Mouse (Mus musculus): ENCODE measurements at regions not wholly inside any gene's neighbourhood (a gene's known extent, or its start where the extent isn't known, plus 50 kb on each side); places are given as distances from the start of the nearest gene placed in this dataset.
"Not testable (repeated sequence)": the region's sequence is repeated elsewhere in the genome, so short reads cannot be mapped to it uniquely, and the experiment has no call there.

GRCm38 (mm10) chr14:46578051-46579000 is 182.0 kb upstream of the Cdkn3 start:
- Histone ChIP-seq H3K9ac (no peak overlapping the region), H3K9me3 (no peaks in the 10 kb centered on the region), H3K36me3 (no peaks in the 10 kb centered on the region), H3K4me2 (replicated peaks) (no peak overlapping the region), H3K27me3 (no peaks in the 10 kb centered on the region), H3K4me1 (peaks cover 13% of the 10 kb centered on the region), H3K27ac (no peak overlapping the region), H3K4me3 (no peak overlapping the region)
- WGBS = 57% methylated on average over 13 of the region's 13 CpGs
- ATAC-seq (ENCODE audit: insufficient number of reproducible peaks, insufficient read depth, low FRiP score, low TSS enrichment) = no peak

- Histone ChIP-seq H3K4me3 (no peak overlapping the region), H3K4me2 (replicated peaks) (no peak overlapping the region), H3K9me3 (no peaks in the 10 kb centered on the region), H3K27ac (no peak overlapping the region), H3K36me3 (no peaks in the 10 kb centered on the region), H3K9ac (no peak overlapping the region), H3K27me3 (no peaks in the 10 kb centered on the region), H3K4me1 (peaks cover 13% of the 10 kb centered on the region)
- ATAC-seq (ENCODE audit: insufficient number of reproducible peaks, insufficient read depth, low FRiP score, low TSS enrichment) = no peak
- 44% methylated on average over 4 of the region's 4 CpGs for WGBS
These were observed 184.5 kb upstream of the Cdkn3 start for GRCm38 (mm10) chr14:46575889-46576288.

GRCm38 (mm10) chr14:46575414-46575813 is 184.9 kb upstream of the Cdkn3 start:
- no peak overlapping the region for H3K4me3 ChIP-seq
- no peaks in the 10 kb centered on the region for H3K9me3 ChIP-seq
- peaks cover 13% of the 10 kb centered on the region for H3K4me1 ChIP-seq
- no peak overlapping the region for H3K9ac ChIP-seq
- no peaks in the 10 kb centered on the region for H3K36me3 ChIP-seq
- H3K4me2 ChIP-seq (replicated peaks) = no peak overlapping the region
- WGBS = 20% methylated on average over 3 of the region's 3 CpGs
- no peaks in the 10 kb centered on the region for H3K27me3 ChIP-seq
- no peak for ATAC-seq (ENCODE audit: insufficient number of reproducible peaks, insufficient read depth, low FRiP score, low TSS enrichment)
- H3K27ac ChIP-seq = no peak overlapping the region

GRCm38 (mm10) chr14:46573401-46573800 is 182.9 kb upstream of the Bmp4 start:
- H3K4me1 ChIP-seq = peaks cover 15% of the 10 kb centered on the region
- H3K4me3 ChIP-seq = no peak overlapping the region
- no peaks in the 10 kb centered on the region for H3K9me3 ChIP-seq
- no peak for ATAC-seq (ENCODE audit: insufficient number of reproducible peaks, insufficient read depth, low FRiP score, low TSS enrichment)
- H3K4me2 ChIP-seq (replicated peaks) = no peak overlapping the region
- H3K36me3 ChIP-seq = no peaks in the 10 kb centered on the region
- no peak overlapping the region for H3K27ac ChIP-seq
- no peaks in the 10 kb centered on the region for H3K27me3 ChIP-seq
- no peak overlapping the region for H3K9ac ChIP-seq
- WGBS = 70% methylated on average over 6 of the region's 6 CpGs

- not testable (repeated sequence) for H3K36me3 ChIP-seq; H3K4me3 ChIP-seq; H3K9ac ChIP-seq; ATAC-seq (ENCODE audit: insufficient number of reproducible peaks, insufficient read depth, low FRiP score, low TSS enrichment); H3K27me3 ChIP-seq; H3K27ac ChIP-seq; H3K4me2 ChIP-seq (replicated peaks); H3K9me3 ChIP-seq
- H3K4me1 ChIP-seq = peaks cover 13% of the 10 kb centered on the region
- 80% methylated on average over 2 of the region's 2 CpGs for WGBS
These were observed 182.5 kb upstream of the Bmp4 start for GRCm38 (mm10) chr14:46572972-46573371.

GRCm38 (mm10) chr14:46571841-46572240 is 181.4 kb upstream of the Bmp4 start:
- H3K4me3 ChIP-seq = no peak overlapping the region
- no peak overlapping the region for H3K4me2 ChIP-seq (replicated peaks)
- WGBS = 64% methylated on average over 1 of the region's 1 CpGs
- H3K9ac ChIP-seq = no peak overlapping the region
- peaks cover 18% of the 10 kb centered on the region for H3K4me1 ChIP-seq
- H3K27me3 ChIP-seq = peaks cover 5% of the 10 kb centered on the region; the same call in 1 of the 2 replicates
- no peaks in the 10 kb centered on the region for H3K36me3 ChIP-seq
- H3K27ac ChIP-seq = no peak overlapping the region
- H3K9me3 ChIP-seq = no peaks in the 10 kb centered on the region
- ATAC-seq (ENCODE audit: insufficient number of reproducible peaks, insufficient read depth, low FRiP score, low TSS enrichment) = no peak

DNA sequence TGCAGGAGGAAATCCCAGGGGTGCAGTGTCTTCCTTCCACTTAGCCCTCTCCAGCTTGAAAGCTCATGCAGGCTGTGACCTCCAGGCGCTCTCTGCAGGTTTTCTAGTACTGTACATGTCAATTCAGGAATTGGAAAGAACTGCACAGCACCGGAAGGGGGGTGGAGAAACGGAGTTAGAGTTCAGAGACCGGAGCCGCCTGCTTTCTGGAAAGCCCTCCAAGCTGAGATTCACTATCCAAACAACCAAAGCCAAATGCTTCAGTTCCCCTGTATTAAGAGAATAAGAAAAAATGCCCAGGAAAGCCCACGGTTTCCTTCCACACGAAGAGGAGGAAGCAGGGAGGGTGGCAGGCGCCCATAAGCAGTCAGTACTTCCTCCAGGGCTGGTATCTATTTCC is 178.8 kb upstream of the Bmp4 start:
- no peak overlapping the region for H3K4me2 ChIP-seq (replicated peaks)
- peaks cover 13% of the 10 kb centered on the region; the same call in 1 of the 2 replicates for H3K4me1 ChIP-seq
- H3K36me3 ChIP-seq = no peaks in the 10 kb centered on the region
- no peak overlapping the region for H3K27ac ChIP-seq
- no peak for ATAC-seq (ENCODE audit: insufficient number of reproducible peaks, insufficient read depth, low FRiP score, low TSS enrichment)
- no peaks in the 10 kb centered on the region for H3K9me3 ChIP-seq
- 53% methylated on average over 8 of the region's 8 CpGs for WGBS
- H3K4me3 ChIP-seq = no peak overlapping the region
- H3K27me3 ChIP-seq = peaks cover 5% of the 10 kb centered on the region; the same call in 1 of the 2 replicates
- H3K9ac ChIP-seq = no peak overlapping the region

DNA sequence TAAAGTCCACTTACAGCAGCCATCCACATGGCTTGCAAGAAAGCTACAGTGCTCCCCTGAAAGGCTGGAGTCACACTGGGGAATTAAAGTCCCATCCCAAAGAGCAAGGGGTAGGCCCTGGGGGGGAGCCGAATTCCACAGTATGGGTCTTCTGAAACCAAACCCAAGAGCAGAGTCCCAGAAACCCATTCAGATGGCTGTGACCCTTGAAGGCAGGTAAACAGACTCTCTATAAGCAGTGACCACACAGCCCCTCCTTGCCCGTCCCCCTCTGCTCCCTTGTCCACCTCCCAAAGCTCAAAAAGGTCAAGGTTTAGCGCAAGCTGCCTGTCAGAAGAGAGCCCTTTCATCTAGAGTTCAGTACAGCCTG is 176.9 kb upstream of the Bmp4 start:
- no peak overlapping the region for H3K9ac ChIP-seq
- no peak overlapping the region for H3K4me3 ChIP-seq
- H3K27me3 ChIP-seq = peaks cover 10% of the 10 kb centered on the region; the same call in 1 of the 2 replicates
- no peaks in the 10 kb centered on the region for H3K9me3 ChIP-seq
- ATAC-seq (ENCODE audit: insufficient number of reproducible peaks, insufficient read depth, low FRiP score, low TSS enrichment) = no peak
- H3K4me2 ChIP-seq (replicated peaks) = no peak overlapping the region
- peaks cover 13% of the 10 kb centered on the region; the same call in 1 of the 2 replicates for H3K4me1 ChIP-seq
- no peaks in the 10 kb centered on the region for H3K36me3 ChIP-seq
- WGBS = 41% methylated on average over 3 of the region's 3 CpGs
- no peak overlapping the region for H3K27ac ChIP-seq

DNA sequence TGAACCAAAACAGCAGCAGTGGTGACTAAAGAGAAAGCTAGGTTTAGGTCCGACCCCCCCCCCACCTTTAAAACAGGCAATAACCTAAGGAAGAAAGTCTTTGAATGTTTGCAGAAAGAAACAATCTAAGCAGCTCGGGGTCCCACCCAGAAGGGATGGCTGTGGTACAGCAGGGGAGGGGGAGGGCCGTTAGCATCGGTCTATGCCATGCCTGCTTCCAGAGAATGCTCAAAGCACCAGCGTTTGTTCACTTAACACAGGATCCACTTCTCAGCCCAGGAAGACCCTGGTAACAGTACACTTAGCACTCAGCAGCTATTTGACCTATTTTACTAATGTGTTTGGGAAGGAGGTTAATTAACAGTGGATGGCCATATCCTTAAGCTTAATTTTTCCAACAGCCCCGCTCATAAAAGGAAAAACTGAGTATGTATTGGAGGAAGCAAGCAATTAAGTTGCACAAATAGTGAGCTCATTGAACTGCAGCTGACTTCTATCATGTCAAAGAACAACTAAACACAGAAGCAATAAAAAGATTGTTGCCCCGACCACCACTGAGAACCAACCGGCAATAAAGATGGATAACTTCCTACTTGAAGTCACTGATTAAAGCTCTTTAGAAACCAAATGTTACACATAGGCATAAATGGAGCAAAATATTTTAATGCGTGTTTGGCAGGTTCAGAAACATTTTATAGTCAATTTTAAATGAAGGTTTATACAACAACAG is 176.4 kb upstream of the Bmp4 start:
- Histone ChIP-seq H3K4me2 (replicated peaks) (no peak overlapping the region), H3K4me1 (peaks cover 13% of the 10 kb centered on the region; the same call in 1 of the 2 replicates), H3K36me3 (no peaks in the 10 kb centered on the region), H3K9ac (no peak overlapping the region), H3K9me3 (no peaks in the 10 kb centered on the region), H3K27me3 (peaks cover 10% of the 10 kb centered on the region; the same call in 1 of the 2 replicates), H3K4me3 (no peak overlapping the region), H3K27ac (no peak overlapping the region)
- no peak for ATAC-seq (ENCODE audit: insufficient number of reproducible peaks, insufficient read depth, low FRiP score, low TSS enrichment)
- WGBS = 40% methylated on average over 9 of the region's 9 CpGs

GRCm38 (mm10) chr14:46564998-46565397 is 174.5 kb upstream of the Bmp4 start:
- Histone ChIP-seq H3K4me3 (no peak overlapping the region), H3K9me3 (no peaks in the 10 kb centered on the region), H3K4me2 (replicated peaks) (no peak overlapping the region), H3K27ac (no peak overlapping the region), H3K27me3 (peaks cover 10% of the 10 kb centered on the region; the same call in 1 of the 2 replicates), H3K36me3 (no peaks in the 10 kb centered on the region), H3K9ac (no peak overlapping the region), H3K4me1 (peaks cover 13% of the 10 kb centered on the region; the same call in 1 of the 2 replicates)
- ATAC-seq (ENCODE audit: insufficient number of reproducible peaks, insufficient read depth, low FRiP score, low TSS enrichment) = no peak
- WGBS = 21% methylated on average over 3 of the region's 3 CpGs

DNA sequence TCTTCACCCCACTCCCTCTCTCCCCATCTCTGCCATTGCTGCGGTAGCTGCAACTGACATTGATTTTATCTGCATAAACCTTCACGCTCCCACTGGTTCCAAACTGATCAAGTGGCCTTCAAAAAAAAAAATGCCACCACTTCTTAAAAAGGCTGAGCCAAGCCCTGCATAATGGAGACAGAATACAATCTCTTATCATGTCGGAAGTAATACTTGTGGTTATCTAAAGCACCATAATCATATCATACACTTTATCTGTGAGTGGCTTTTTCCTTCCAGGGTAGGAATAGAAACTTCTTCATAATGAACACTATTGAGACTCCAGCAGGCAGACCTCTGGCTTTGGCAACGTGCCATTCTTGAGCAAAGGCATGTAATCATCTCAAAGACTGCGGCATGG is 171.5 kb upstream of the Bmp4 start:
- Histone ChIP-seq H3K4me3 (no peak overlapping the region), H3K36me3 (no peaks in the 10 kb centered on the region)
- WGBS = 84% methylated on average over 5 of the region's 5 CpGs

More for the DNA sequence above, 171.5 kb upstream of the Bmp4 start:
- H3K4me1 ChIP-seq = 0 out of 2 replicates have a peak, but pooled peaks cover 5% of the 10 kb centered on the region
- H3K27ac ChIP-seq = no peak overlapping the region
- no peak overlapping the region for H3K9ac ChIP-seq
- H3K9me3 ChIP-seq = no peaks in the 10 kb centered on the region
- H3K4me2 ChIP-seq (replicated peaks) = no peak overlapping the region
- H3K27me3 ChIP-seq = peaks cover 5% of the 10 kb centered on the region; the same call in 1 of the 2 replicates
- no peak for ATAC-seq (ENCODE audit: insufficient number of reproducible peaks, insufficient read depth, low FRiP score, low TSS enrichment)
